Mouse (Mus musculus) cerebellum, postnatal 10 days (tissue): ENCODE data around the gene Cyp2c68.
"Not testable (repeated sequence)": the region's sequence is repeated elsewhere in the genome, so short reads cannot be mapped to it uniquely, and the experiment has no call there.

ENCODE experiments used
- DNase-seq, 2 experiments: peaks; one replicate each; pipeline ENCODE4 v3.0.0; 2021; ENCODE audit warnings: mixed read lengths in 2 of 2

The Cyp2c68 gene

DNA sequence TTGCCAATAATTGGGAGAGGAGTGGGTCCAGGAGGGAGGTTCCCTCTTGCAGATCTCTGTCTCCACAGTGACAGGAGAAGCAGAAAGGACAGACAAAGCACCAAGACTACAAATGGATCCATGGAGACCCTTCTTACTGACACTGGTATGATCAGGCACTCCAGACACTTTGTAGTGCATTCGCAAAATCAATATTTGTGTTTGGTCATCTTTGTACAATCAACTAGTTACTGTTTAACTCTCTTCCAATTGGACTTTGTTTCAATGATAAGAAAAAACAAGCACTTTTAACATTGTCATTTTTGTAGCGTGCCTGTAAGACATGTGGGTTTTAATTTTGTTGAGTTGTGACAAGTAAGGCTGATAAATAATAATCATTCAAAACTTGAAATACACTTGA is at the start of gene Cyp2c68:
TSS of gene Cyp2c68 (minus strand) at position 135 of the 400 bp plus-strand sequence.
- DNase-seq, result no peak

DNA sequence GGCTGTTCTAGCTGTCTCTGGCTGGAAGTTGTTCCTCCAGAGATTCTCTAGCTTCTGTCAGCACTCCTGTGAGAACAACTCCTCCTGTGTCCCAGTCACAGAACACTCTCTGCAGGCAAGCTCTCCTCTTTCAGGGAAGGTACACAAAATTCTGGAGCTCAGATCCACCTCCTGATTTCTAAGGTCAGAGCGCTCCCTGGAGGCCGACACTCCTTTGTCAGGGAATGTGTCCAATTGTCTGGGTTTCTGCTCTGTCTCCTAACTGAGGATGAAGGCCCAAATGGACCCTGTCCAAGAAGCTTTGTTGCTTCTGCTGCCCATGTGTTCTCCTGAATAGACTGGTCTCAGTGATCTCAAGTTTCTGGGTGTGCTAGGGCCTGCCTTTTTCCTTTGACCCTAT is 44.6 kb upstream of the Cyp2c68 start:
- not testable (repeated sequence) for DNase-seq

DNA sequence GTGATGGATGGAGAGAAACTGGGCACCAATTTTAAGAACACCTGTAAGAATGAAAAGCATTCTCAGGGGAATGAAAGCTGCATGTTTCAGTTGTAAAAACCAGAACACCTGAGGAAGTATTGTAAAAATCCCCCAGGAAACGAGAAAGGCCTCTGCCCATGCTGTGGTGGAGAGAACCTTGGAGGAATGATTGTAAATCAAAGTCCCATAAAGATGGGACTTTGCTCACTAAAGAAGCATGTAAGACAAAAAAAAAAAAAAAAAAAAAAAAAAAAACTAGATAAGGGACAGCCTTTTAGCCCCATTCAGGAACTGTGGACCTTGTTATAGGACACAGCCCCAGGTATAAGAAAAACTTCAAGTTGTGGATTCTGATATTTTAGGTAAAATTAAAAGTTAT is 4.5 kb upstream of the Cyp2c68 start:
- no peak for DNase-seq

DNA sequence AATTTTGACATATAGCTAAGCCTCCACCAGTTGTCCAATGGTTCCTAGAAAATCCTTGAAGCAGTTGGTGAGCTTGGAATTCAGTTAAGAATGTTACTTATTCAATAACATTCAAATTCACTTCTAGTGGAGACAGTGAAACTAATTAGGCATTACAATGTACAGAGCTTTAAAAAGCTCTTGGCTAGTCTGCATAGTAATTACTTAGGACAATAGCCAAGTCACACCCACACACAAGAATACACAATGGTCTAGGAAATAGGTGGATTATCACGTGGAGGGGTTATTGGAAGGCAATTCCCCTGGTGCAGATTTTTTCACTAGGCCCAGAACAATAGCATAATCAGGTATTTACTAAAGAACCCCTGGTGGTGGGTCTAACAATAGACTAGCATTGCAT is 3.5 kb upstream of the Cyp2c68 start:
- not testable (repeated sequence) for DNase-seq

DNA sequence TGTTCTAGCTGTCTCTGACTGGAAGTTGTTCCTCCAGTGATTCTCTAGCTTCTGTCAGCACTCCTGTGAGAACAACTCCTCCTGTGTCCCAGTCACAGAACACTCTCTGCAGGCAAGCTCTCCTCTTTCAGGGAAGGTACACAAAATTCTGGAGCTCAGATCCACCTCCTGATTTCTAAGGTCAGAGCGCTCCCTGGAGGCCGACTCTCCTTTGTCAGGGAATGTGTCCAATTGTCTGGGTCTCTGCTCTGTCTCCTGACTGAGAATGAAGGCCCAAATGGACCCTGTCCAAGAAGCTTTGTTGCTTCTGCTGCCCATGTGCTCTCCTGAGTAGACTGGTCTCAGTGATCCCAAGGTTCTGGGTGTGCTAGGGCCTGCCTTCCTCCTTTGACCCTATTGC is 29.7 kb downstream of the Cyp2c68 start:
- not testable (repeated sequence) for DNase-seq

DNA sequence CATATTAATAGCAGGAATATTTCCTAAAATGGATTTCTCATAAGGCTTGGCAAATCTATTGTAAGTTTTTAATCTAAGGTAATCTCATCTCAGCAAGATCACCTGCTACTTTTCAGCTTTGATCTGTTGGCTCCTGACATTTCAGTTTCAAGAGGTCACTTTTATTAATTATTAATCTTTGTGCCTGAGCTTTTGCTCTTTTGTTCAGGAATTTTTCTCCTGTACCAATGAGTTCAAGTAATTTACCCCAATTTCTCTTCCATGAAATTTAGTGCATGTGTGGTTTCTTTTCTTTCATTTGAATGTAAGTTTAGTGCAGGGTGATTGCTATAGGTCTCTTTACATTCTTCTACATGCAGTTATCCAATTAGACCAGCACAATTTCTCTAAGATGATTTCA is 75.2 kb downstream of the Cyp2c68 start:
- not testable (repeated sequence) for DNase-seq

DNA sequence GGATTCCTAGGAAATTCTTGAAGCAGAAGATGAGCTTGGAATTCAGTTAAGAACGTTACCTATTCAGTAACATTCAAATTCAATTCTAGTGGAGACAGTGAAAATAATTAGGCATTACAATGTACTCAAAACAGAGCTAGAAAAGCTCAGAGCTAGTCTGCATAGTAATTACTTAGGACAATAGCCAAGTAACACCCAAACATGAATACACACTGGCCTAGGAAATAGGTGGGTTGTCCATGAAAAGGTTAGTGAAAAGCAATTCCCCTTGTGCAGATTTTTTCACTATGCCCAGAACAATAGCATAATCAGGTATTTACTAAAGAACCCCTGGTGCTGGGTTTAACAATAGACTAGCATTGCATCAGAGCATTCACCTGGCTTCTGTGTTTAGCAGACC is 88.5 kb downstream of the Cyp2c68 start:
- no peak for DNase-seq

DNA sequence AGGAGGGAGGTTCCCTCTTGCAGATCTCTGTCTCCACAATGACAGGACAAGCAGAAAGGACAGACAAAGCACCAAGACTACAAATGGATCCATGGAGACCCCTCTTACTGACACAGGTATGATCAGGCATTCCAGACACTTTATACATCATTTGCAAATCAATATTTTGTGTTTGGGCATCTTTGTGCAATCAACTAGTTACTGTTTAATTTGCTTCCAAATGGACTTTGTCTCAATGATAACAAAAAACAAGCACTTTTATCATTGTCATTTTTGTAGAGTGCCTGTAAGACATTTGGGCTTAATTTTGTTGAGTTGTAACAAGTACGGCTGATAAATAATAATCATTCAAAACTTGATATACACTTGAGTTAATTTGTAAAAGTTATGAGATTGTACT is 91.9 kb downstream of the Cyp2c68 start, which contains the start of gene Cyp2c67:
TSS of gene Cyp2c67 (minus strand) at position 114 of the 400 bp plus-strand sequence.
- DNase-seq, result no peak

DNA sequence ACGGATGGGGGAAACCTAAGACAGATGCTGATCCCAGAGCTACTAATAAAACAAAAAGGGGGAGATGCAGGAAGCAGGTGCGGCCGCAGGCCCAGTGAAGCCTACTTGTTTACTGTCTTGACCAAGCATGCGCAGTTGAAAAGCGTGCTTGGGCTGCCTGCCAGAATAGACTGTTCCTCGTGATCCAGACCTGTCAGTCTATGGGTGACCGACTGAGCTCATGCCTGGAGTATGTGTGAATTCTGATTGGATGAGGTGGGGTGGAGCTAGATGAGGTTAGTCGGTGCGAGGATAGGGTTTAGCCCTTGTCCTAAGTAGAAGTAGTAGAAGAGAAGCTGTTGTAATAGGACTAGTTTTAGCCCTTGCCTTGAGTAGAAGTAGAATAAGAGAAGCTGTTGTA is 93.3 kb downstream of the Cyp2c68 start:
- DNase-seq, result no peak

DNA sequence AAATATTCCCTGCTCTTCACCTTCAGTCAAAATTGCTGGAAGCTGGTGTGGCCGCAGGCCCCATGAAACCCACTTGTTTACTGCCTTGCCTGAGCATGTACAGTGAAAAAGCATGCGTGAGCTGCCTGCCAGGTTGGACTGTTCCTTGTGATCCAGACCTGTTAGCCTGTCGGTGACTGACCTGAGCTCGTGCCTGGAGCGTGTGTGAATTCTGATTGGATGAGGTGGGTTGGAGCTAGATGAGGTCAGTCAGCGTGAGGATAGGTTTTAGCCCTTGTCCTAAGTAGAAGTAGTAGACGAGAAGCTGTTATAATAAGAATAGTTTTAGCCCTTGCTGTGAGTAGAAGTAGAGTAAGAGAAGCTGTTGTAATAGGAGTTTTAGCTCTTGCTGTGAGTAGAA is 96.3 kb downstream of the Cyp2c68 start:
- not testable (repeated sequence) for DNase-seq
